Mouse (Mus musculus): ENCODE data around the gene Ttll2.
"Not testable (repeated sequence)": the region's sequence is repeated elsewhere in the genome, so short reads cannot be mapped to it uniquely, and the experiment has no call there.

The Ttll2 gene

GRCm38 (mm10) chr17:7352596-7352995 lies at the start of gene Ttll2:
TSS of gene Ttll2 (minus strand) at chr17:7352696.
- not testable (repeated sequence) for DNase-seq (ENCODE audit: extremely low spot score, low spot score)

DNA sequence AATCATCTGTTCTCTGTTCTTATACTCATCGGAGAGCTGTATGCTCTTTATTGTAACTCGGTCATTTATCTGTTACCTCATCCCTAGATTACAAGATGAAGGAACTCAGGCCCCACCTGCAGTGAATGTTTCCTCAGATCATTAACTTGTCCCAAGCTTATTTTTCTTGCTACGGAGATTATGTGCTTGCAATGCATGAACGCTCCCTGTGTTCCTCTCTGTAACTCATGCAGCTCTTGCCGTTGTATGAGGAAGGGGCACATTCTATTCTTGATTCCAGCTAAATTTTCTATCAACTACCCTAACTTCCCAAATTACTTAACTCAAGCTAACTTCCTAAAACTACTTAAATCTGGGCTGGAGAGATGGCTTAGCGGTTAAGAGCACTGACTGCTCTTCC lies 47.3 kb upstream of the Ttll2 start:
- not testable (repeated sequence) for DNase-seq (ENCODE audit: extremely low spot score, low spot score)

DNA sequence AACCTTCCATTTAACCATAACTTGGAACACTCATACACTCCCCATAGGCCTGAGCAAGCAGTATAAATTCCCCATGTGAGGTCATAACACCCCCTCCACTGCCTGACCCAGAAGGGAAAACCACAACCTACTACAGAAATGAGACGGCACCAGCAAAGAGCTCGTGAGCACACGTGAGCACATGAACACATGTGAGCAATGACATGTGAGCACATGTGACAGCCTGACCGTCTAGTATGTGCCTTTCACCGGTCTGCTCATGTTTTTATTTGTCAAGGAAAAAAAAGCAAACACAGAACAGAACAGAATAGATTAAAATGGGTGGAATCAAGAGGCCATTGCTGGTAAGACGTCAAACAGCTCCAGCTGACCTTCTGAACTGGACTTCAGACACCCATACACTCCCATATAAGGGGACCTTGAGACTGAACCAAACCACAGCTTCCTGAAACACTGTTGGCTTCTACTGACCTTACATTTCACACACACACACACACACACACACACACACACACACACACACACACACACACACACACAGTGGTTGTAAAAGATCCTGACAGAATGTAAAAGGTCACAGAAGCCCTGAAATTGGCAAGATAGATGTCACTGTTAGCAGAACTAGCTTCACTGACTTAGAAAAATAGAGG lies 45.8 kb upstream of the Ttll2 start:
- DNase-seq (ENCODE audit: extremely low spot score, low spot score), result not testable (repeated sequence)

DNA sequence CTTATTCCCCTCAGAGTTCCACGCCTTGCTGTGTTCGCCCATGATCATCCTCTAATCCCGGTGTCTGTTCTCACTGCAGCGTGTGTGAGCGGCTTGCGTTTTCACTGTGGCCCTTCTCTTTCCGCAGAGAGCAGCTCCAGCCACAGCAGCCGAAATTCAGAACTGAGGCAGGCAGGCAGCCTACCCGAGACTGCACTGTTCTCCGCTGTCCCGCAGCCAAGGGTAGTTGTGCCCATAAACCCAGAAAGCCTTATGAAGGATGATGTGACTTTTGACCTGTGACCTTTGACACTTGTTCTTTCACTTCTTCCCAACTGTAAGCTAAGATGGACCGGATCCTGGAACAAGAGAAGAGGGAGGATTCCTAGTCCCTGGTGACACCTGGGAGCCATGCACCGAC lies 44.6 kb upstream of the Ttll2 start:
- not testable (repeated sequence) for DNase-seq (ENCODE audit: extremely low spot score, low spot score)

GRCm38 (mm10) chr17:7396288-7396687 lies 43.8 kb upstream of the Ttll2 start:
- not testable (repeated sequence) for DNase-seq (ENCODE audit: extremely low spot score, low spot score)

GRCm38 (mm10) chr17:7395671-7396070 lies 43.2 kb upstream of the Ttll2 start:
- not testable (repeated sequence) for DNase-seq (ENCODE audit: extremely low spot score, low spot score)

- not testable (repeated sequence) for DNase-seq (ENCODE audit: extremely low spot score, low spot score)
Measured at GRCm38 (mm10) chr17:7395116-7395515, 42.6 kb upstream of the Ttll2 start.

GRCm38 (mm10) chr17:7389898-7390297 lies 37.4 kb upstream of the Ttll2 start:
- not testable (repeated sequence) for DNase-seq (ENCODE audit: extremely low spot score, low spot score)

- not testable (repeated sequence) for DNase-seq (ENCODE audit: extremely low spot score, low spot score)
Measured at GRCm38 (mm10) chr17:7388958-7389356, 36.5 kb upstream of the Ttll2 start.

DNA sequence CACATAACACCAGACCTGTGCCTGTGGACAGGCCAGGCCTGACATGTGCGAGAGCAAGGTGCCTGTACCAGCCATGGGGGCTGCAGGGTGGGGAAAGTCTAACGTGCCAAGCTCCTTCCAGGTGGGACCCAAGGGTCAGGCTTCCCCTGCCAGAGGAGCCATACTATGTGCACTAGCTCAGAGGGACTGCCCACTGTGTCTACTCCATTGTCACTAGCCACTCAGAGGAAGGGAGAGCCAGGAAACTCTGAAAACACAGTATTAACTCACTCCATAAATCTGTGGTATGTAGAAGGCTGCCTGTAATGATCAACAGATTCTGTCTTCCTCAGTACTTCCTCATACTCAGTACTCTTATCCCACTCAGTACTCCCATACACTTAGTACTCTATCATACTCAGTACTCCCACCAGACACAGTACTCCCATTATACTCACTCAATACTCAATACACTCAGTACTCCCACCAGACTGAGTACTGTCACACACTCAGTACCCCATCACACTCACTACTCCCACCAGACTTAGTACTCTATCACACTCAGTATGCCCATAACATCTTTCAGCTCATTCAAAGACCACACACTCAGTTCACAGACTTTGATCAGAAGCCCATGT lies 36.0 kb upstream of the Ttll2 start:
- not testable (repeated sequence) for DNase-seq (ENCODE audit: extremely low spot score, low spot score)

- not testable (repeated sequence) for DNase-seq (ENCODE audit: extremely low spot score, low spot score)
Measured at GRCm38 (mm10) chr17:7386016-7386415, 33.5 kb upstream of the Ttll2 start.

- not testable (repeated sequence) for DNase-seq (ENCODE audit: extremely low spot score, low spot score)
Measured at GRCm38 (mm10) chr17:7385364-7385763, 32.9 kb upstream of the Ttll2 start, which contains the start of gene Unc93a2. TSS of gene Unc93a2 (minus strand) at chr17:7385464.

DNA sequence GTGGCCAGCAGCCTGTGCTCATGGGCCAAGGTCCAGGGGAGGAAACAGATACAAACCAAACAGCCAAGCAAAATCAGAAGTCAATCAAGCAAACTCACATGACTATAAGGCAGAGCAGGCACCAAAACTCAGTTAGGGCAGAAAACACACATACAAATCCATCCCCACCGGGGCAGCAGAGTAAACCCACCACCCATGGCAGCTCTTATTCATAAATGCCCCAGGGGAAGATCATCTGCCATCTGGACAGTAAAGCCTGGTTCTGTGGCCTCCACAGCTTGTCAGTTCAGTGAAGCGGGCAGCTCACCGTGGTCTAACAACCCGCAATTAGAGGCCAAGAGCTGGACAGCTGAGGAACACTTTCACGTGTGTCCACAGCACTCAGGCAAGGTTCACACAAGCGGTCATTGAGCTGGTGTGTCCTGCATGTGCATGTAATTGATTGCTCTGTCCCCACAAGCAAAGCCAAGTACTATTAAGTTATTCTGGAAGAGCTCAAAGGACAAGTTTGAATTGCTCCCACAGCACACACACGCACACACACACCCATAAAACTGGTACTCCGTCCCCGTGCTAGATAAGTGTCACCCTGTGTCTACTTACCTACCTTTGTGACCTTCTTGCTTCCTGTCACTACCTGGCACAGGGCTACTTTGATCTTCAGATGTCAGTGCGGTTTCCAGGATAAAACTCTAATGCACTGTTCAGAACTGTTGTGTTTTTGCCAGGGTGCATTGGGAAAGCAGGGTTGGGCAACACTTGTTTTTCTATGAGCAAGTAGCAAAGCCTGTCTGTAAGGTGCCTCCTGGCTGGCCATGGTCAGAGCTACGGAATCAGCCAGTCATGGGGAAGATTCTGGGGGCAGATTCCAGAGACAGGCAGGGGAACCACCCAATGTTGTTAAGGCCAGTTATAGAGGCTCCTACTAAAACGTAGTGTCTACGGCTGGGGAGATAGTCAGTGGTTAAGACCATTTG lies 31.0 kb upstream of the Ttll2 start:
- not testable (repeated sequence) for DNase-seq (ENCODE audit: extremely low spot score, low spot score)

DNA sequence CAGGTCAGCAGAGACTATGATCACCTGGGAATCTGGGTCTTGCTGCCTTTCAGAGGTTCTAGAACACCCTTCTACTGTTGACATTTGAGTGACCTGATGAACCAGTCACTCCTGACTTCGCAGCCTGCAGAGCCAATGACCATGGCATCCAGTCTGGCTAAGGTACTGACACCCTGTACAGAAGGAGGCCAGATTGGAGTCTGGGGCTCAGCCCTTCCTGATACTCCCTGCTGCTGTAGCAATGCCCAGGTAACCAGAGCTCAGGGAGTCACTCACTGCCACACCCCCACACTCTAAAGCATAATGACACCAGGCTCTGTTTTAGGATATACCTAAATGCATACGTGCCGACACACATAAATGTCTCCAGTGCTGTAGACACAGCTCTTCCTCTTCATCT lies 30.2 kb upstream of the Ttll2 start:
- not testable (repeated sequence) for DNase-seq (ENCODE audit: extremely low spot score, low spot score)

DNA sequence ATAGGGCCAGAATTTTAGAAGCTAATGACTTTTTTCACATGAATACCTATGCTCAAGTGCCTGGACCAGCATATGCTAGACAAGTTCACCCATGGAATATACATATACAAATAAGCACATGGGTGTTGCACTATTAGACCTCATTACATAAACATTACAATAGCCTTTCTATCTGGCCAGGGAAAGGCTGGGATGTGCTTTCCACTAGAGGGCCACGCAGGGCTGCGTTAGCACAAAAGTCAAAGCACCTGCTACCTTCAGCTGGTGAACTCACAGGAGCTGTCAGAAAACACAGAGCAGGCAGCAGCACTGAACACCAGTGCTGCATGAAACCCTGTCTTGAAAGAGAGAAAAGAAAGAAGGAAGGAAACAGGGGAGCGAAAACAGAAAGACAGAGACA lies 25.4 kb upstream of the Ttll2 start:
- not testable (repeated sequence) for DNase-seq (ENCODE audit: extremely low spot score, low spot score)

GRCm38 (mm10) chr17:7376951-7377700 lies 24.6 kb upstream of the Ttll2 start:
- DNase-seq (ENCODE audit: extremely low spot score, low spot score), result not testable (repeated sequence)

GRCm38 (mm10) chr17:7371879-7372278 lies 19.4 kb upstream of the Ttll2 start, which contains the start of gene Gm49630:
TSS of gene Gm49630 (minus strand) at chr17:7371979.
- DNase-seq (ENCODE audit: extremely low spot score, low spot score), result not testable (repeated sequence)

- DNase-seq (ENCODE audit: extremely low spot score, low spot score), result not testable (repeated sequence)
Measured at GRCm38 (mm10) chr17:7369401-7369800, 16.9 kb upstream of the Ttll2 start.

DNA sequence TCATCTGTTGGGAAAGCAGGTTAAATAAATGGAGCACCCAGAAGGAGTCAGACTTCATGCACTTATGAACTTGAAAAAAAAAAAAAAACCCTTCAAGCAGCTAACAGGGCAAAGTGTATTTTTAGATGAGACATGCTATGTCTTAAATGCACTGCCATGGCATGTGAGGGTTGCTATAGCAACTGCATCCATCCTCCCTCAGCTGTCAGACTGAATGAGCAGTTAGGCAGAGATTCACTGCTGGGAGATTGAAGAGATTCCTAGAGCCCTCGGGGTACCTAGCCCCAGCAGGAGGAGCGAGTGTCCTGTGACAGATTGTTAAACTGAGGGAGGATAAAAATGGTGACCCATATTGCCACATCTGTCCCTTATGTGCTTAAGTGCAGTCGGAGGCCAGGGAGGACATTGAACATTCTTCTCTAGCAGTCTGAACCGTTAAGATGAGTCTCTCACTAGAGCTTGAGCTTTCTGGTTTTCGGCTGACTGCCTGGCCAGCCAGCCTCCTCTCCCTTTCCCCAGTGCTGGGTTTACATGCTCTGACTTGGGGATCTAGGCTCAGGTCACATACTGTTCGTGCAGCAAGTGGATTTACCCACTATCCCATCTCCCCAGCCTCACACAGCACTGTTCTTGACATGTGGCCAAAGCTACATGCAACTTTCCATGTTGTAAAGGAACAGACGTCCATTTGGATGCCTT lies 14.3 kb upstream of the Ttll2 start:
- DNase-seq (ENCODE audit: extremely low spot score, low spot score), result not testable (repeated sequence)

DNA sequence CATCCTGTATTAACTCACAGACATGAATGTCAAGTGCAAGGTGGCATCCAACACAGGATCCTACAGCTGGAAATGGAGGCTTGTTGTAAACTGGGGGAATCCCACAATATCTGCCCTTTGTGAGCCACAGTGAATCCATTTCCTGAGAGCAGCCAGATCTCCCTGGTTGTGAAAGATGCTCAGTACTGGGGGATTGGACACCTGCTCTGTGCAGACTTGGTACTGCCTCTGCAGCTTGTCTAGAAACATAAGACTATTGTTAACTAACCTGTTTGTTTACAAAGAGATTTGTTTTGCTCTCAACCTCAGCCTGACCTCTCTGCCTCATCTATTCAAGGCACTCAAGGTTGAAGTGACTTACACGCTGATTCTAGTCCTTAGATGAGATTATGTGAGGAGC lies 13.8 kb upstream of the Ttll2 start:
- not testable (repeated sequence) for DNase-seq (ENCODE audit: extremely low spot score, low spot score)

All from neural tube, embryonic 10.5 days (tissue).